Mouse (Mus musculus): ENCODE measurements around the gene Usp3. TPM values are rescaled to one million over a fixed set of nuclear protein-coding genes. Genes with fewer than 3 reads are reported as not detected.

Usp3 gene
- polyA plus RNA-seq (2012; fragmentation: generic; extraction: Trizol) = 20.4 TPM

DNA sequence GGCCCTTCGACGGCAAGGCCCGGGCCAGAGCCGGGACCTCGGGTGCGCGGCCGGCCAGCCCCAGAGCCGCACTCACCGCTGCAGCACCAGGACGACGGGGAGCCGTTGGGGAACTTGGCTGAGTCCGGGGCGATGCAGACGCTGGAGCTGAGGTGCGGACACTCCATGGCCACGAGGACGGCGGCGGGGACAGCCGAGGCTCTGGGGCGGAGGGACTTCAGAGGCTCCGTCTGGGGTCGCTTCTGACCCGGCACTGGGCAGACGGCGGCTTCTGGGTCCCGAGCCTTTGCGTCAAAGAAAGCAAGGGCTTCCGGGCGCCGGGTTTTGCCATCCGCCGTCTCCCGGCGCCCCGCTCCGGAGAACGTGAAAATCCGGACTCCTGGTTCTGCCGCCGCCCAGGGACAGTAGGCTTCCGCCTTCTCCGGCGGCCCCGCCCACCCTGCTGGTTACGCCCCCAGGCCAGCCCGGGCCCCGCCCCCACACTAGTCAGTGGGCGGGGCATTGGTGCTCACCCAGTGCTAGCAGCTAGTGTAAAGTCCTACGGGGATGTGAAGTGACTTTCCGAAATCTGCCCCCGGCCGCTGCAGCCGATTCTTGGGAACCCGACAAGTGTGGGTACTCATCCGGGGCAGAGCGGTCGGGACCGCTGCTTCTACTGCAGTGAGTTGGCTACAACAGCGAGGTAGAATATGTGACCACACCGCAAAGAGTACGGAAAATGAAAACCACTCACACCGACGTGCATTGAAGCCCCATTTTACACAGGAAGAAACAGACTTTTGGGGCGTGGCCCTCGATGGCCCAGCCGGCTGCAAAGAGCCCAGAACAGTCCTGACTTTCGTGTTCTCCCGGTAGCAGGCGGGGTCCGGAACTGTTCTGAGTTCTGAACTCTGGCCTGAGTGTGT lies at the start of gene Usp3:
Usp3 (minus strand) TSS at position 435 of the 905 bp plus-strand sequence.
- peak within 1 kb of the TSS; percentile 73 for H3K4me3 ChIP-seq
- H3K36me3 ChIP-seq (ENCODE audit: control insufficient read depth, insufficient read depth) = no peaks in the 10 kb centered on the region
- no peaks in the 10 kb centered on the region for H3K27me3 ChIP-seq (ENCODE audit: control insufficient read depth, insufficient read depth, insufficient read length)
- peak within 1 kb of the TSS; percentile 95 for H3ac ChIP-seq (ENCODE audit: control insufficient read depth, insufficient read length)
- peak within 1 kb of the TSS; percentile 93 for H3K4me2 ChIP-seq (ENCODE audit: low read depth)
- peak; percentile 8 for TF ChIP-seq POLR2AphosphoS2 (IDR thresholded peaks at IDR 0.05; ENCODE audit: insufficient read length, low read depth)
- TF ChIP-seq MYOG (IDR thresholded peaks at IDR 0.05; ENCODE audit: control insufficient read depth in 1 of 3, insufficient read depth in 1 of 3, insufficient read length in 2 of 3, low read depth in 2 of 3) = no peak
- TF ChIP-seq POLR2A (IDR thresholded peaks at IDR 0.05; ENCODE audit: insufficient read length, low read depth) = peak; percentile 49
- peak in 1 of 3 experiments; percentile 23 for TF ChIP-seq MYOD1 (IDR thresholded peaks at IDR 0.05; ENCODE audit: control insufficient read depth in 1 of 3, insufficient read length in 2 of 3, low read depth in 2 of 3)
- TF ChIP-seq E2F4 (IDR thresholded peaks at IDR 0.05; ENCODE audit: insufficient read depth) = no peak
- TF ChIP-seq CEBPB (IDR thresholded peaks at IDR 0.05; ENCODE audit: insufficient read depth, poor library complexity, severe bottlenecking) = no peak
- no peak for TF ChIP-seq SRF (IDR thresholded peaks at IDR 0.05; ENCODE audit: control insufficient read depth, insufficient read length, low read depth)
- TF ChIP-seq MAX (IDR thresholded peaks at IDR 0.05; ENCODE audit: low read depth) = no peak
- no peak for TF ChIP-seq TCF3 (IDR thresholded peaks at IDR 0.05; ENCODE audit: insufficient read length, low read depth)
- no peak for TF ChIP-seq REST (IDR thresholded peaks at IDR 0.05; ENCODE audit: insufficient read depth, insufficient read length)
- H3K79me2 ChIP-seq (ENCODE audit: control insufficient read depth, insufficient read depth) = peaks cover 42% of the 10 kb centered on the region

DNA sequence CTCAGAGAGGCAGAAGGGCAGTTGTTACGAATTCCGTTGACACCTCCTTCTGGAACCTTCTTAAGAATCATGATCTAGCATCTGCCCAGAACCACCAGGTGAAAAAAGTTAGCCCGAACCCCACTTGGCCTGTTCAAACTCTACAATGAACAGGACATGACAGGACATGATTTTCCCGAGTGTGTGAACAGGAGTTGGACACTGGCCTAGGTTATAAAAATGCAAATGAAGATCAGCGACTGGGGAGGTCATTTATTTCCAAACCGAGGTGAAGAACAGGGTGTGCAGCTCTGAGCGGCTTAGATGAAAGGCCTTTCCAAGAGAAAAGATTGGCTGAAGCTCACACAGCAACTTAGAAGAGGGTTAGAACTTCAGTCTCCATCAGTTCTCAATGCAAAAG lies 47.5 kb upstream of the Usp3 start:
- Histone ChIP-seq H3K4me3 (no peak overlapping the region), H3K27me3 (ENCODE audit: control insufficient read depth, insufficient read depth, insufficient read length) (no peaks in the 10 kb centered on the region), H3K4me2 (ENCODE audit: low read depth) (no peak overlapping the region), H3K36me3 (ENCODE audit: control insufficient read depth, insufficient read depth) (no peaks in the 10 kb centered on the region), H3ac (ENCODE audit: control insufficient read depth, insufficient read length) (no peak overlapping the region), H3K79me2 (ENCODE audit: control insufficient read depth, insufficient read depth) (no peaks in the 10 kb centered on the region)
- no peak for TF ChIP-seq E2F4 (IDR thresholded peaks at IDR 0.05; ENCODE audit: insufficient read depth)
- no peak for TF ChIP-seq POLR2A (IDR thresholded peaks at IDR 0.05; ENCODE audit: insufficient read length, low read depth)
- TF ChIP-seq REST (IDR thresholded peaks at IDR 0.05; ENCODE audit: insufficient read depth, insufficient read length) = no peak
- no peak for TF ChIP-seq MYOG (IDR thresholded peaks at IDR 0.05; ENCODE audit: control insufficient read depth in 1 of 3, insufficient read depth in 1 of 3, insufficient read length in 2 of 3, low read depth in 2 of 3)

DNA sequence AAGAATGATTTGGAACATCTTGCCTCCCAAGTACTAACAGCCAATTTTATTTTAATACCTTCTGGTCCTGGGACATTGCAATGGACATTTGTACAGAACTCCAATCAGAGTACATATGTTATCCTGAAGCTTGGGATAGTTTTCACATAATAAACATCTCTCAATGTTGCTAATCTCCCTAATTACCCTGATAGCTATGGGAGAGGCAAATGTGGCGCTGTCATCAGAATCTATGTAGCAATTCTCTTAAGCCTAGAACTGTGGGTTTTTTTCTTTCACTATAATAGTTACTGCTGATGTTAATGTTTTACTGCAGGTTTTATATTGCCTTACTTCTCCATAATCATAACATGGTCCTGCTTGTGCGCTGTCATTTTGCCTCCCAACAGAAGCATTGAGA lies 46.7 kb upstream of the Usp3 start:
- Histone ChIP-seq H3ac (ENCODE audit: control insufficient read depth, insufficient read length) (no peak overlapping the region), H3K4me2 (ENCODE audit: low read depth) (no peak overlapping the region), H3K4me3 (no peak overlapping the region), H3K27me3 (ENCODE audit: control insufficient read depth, insufficient read depth, insufficient read length) (no peaks in the 10 kb centered on the region), H3K36me3 (ENCODE audit: control insufficient read depth, insufficient read depth) (no peaks in the 10 kb centered on the region), H3K79me2 (ENCODE audit: control insufficient read depth, insufficient read depth) (no peaks in the 10 kb centered on the region)
- TF ChIP-seq TCF3 (IDR thresholded peaks at IDR 0.05; ENCODE audit: insufficient read length, low read depth) (no peak), USF1 (IDR thresholded peaks at IDR 0.05; ENCODE audit: low read depth) (no peak), POLR2A (IDR thresholded peaks at IDR 0.05; ENCODE audit: insufficient read length, low read depth) (no peak), MYOG (IDR thresholded peaks at IDR 0.05; ENCODE audit: control insufficient read depth in 1 of 3, insufficient read depth in 1 of 3, insufficient read length in 2 of 3, low read depth in 2 of 3) (no peak), POLR2AphosphoS2 (IDR thresholded peaks at IDR 0.05; ENCODE audit: insufficient read length, low read depth) (no peak), E2F4 (IDR thresholded peaks at IDR 0.05; ENCODE audit: insufficient read depth) (no peak), REST (IDR thresholded peaks at IDR 0.05; ENCODE audit: insufficient read depth, insufficient read length) (no peak), SRF (IDR thresholded peaks at IDR 0.05; ENCODE audit: control insufficient read depth, insufficient read length, low read depth) (no peak), MAX (IDR thresholded peaks at IDR 0.05; ENCODE audit: low read depth) (no peak)

DNA sequence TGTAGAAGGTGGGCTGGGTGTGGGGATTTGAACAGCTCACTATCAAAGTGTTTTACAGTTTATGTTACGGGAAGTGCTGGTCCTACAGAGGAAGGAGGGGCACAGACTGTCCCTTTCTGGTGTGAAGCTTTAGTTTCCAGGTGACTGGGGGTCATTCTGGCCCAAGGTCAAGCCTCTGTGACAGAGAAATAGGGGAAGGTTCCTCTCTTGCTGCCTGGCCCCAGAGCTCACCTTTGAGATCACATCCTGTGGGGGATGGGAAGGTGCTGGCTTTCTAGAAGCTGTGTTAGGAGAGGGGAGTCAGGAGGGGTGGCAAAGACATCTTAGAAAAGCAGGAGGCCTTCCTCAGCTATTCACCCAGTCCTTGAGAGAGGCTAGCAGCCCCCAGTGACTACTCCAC lies 39.5 kb upstream of the Usp3 start:
- Histone ChIP-seq H3K79me2 (ENCODE audit: control insufficient read depth, insufficient read depth) (no peaks in the 10 kb centered on the region), H3K36me3 (ENCODE audit: control insufficient read depth, insufficient read depth) (no peaks in the 10 kb centered on the region), H3ac (ENCODE audit: control insufficient read depth, insufficient read length) (no peak overlapping the region), H3K4me2 (ENCODE audit: low read depth) (no peak overlapping the region), H3K27me3 (ENCODE audit: control insufficient read depth, insufficient read depth, insufficient read length) (no peaks in the 10 kb centered on the region), H3K4me3 (no peak overlapping the region)
- no peak for TF ChIP-seq MYOG (IDR thresholded peaks at IDR 0.05; ENCODE audit: control insufficient read depth in 1 of 3, insufficient read depth in 1 of 3, insufficient read length in 2 of 3, low read depth in 2 of 3)
- no peak for TF ChIP-seq CEBPB (IDR thresholded peaks at IDR 0.05; ENCODE audit: insufficient read depth, poor library complexity, severe bottlenecking)
- TF ChIP-seq MYOD1 (IDR thresholded peaks at IDR 0.05; ENCODE audit: control insufficient read depth in 1 of 3, insufficient read length in 2 of 3, low read depth in 2 of 3) = no peak

DNA sequence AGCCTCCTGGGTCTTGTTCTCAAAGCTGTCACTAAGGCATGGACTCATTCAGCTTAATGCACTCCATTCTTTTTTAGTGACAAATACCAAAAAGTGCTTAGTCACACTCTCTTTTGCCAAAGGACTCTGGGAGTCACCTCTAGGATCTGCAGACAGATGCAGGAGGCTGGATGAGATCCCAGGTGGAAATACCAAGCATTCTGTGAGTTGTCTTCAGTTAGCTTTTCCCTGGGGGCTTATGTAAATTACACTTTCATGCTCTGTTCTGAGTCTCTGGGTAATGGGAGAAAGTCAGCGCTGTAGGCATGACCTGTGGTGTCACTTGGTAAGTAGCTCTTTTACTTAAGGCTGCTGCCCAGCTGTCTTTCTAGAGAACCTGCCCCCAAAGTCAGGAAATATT lies 38.0 kb upstream of the Usp3 start:
- H3K27me3 ChIP-seq (ENCODE audit: control insufficient read depth, insufficient read depth, insufficient read length) = no peaks in the 10 kb centered on the region
- TF ChIP-seq REST (IDR thresholded peaks at IDR 0.05; ENCODE audit: insufficient read depth, insufficient read length) (no peak), CEBPB (IDR thresholded peaks at IDR 0.05; ENCODE audit: insufficient read depth, poor library complexity, severe bottlenecking) (no peak), SRF (IDR thresholded peaks at IDR 0.05; ENCODE audit: control insufficient read depth, insufficient read length, low read depth) (no peak), POLR2A (IDR thresholded peaks at IDR 0.05; ENCODE audit: insufficient read length, low read depth) (no peak), TCF12 (IDR thresholded peaks at IDR 0.05; ENCODE audit: insufficient read depth, poor library complexity, severe bottlenecking) (no peak), MYOG (IDR thresholded peaks at IDR 0.05; ENCODE audit: control insufficient read depth in 1 of 3, insufficient read depth in 1 of 3, insufficient read length in 2 of 3, low read depth in 2 of 3) (no peak), E2F4 (IDR thresholded peaks at IDR 0.05; ENCODE audit: insufficient read depth) (no peak), TCF3 (IDR thresholded peaks at IDR 0.05; ENCODE audit: insufficient read length, low read depth) (no peak), POLR2AphosphoS2 (IDR thresholded peaks at IDR 0.05; ENCODE audit: insufficient read length, low read depth) (no peak), USF1 (IDR thresholded peaks at IDR 0.05; ENCODE audit: low read depth) (no peak), MAX (IDR thresholded peaks at IDR 0.05; ENCODE audit: low read depth) (no peak)
- peak overlapping the region; percentile 44 for H3K4me2 ChIP-seq (ENCODE audit: low read depth)
- H3K36me3 ChIP-seq (ENCODE audit: control insufficient read depth, insufficient read depth) = no peaks in the 10 kb centered on the region
- H3K4me3 ChIP-seq = no peak overlapping the region
- no peak overlapping the region for H3ac ChIP-seq (ENCODE audit: control insufficient read depth, insufficient read length)
- H3K79me2 ChIP-seq (ENCODE audit: control insufficient read depth, insufficient read depth) = no peaks in the 10 kb centered on the region

Measured in myocyte (in vitro differentiated cells).